In the genomic region with DNA sequence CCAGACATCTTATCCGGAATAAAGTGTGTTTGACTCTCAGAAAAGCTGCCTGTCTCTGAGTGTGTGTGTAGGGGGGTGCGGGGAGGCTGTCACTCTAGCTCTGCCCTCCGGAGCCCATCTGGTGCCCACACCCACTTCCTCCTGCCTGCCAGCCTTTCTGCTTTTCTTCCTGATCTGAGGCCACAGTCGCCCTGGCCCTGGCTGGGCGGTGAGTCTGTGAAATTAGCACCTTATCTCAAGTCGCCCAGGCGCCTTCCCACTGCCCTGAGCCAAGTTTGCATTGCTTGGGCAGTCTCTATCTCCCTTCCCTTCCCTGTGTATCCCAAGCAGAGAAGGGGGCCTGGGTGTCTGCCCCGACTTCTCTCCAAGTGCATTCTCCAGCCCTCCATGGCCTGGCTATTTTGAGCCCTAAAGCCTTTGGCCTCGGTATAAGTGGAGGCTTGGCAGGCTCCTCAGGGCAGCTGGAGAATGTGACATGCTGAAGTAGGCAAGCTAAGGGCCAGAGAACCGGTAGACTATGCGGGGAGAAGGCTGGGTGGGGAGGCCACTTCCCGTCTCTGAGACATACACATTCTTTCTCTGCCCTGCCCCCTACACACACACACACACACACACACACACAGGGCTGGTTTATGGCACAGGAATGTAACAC, we compare ENCODE assay signal across 7 mouse cellular contexts. TPM values are rescaled to one million over a fixed set of nuclear protein-coding genes. Genes with fewer than 3 reads are reported as not detected.
DNase-seq lines count a peak whose midpoint lies in the region; ATAC-seq lines count a peak whose summit lies in the region.

No protein-coding gene starts in this region.

- 38% methylated on average over 12 of the region's 12 CpGs for WGBS in embryonic facial prominence, embryonic 12.5 days
- 1% methylated on average over 12 of the region's 12 CpGs for WGBS in heart, embryonic 12.5 days

- peaks cover 16% of the 10 kb centered on the region; the same call in 1 of the 2 replicates for H3K36me3 ChIP-seq in embryonic facial prominence, embryonic 12.5 days
- peaks cover 18% of the 10 kb centered on the region for H3K36me3 ChIP-seq in heart, embryonic 12.5 days

- no peak overlapping the region for H3K4me3 ChIP-seq in embryonic facial prominence, embryonic 12.5 days
- H3K4me3 ChIP-seq in heart, embryonic 12.5 days: no peak overlapping the region; the same call in 1 of the 2 replicates

- H3K9ac ChIP-seq in embryonic facial prominence, embryonic 12.5 days: no peak overlapping the region
- peak overlapping the region; percentile 72 for H3K9ac ChIP-seq in heart, embryonic 12.5 days

- no peaks in the 10 kb centered on the region for H3K9me3 ChIP-seq in embryonic facial prominence, embryonic 12.5 days
- no peaks in the 10 kb centered on the region for H3K9me3 ChIP-seq in heart, embryonic 12.5 days (replicated peaks)

- H3K4me2 ChIP-seq in embryonic facial prominence, embryonic 12.5 days (replicated peaks): 0 out of 2 replicates have a peak overlapping the region, but pooled peaks have one; percentile 9
- peak overlapping the region; percentile 28 for H3K4me2 ChIP-seq in heart, embryonic 12.5 days

- peak overlapping the region; percentile 86 for H3K27ac ChIP-seq in embryonic facial prominence, embryonic 12.5 days
- peak overlapping the region; percentile 99 for H3K27ac ChIP-seq in heart, embryonic 12.5 days (ENCODE audit: poor library complexity, severe bottlenecking)

- DNase-seq in ES-CJ7 (ENCODE audit: low read depth, low spot score) (peak; percentile 37), adipocyte (ENCODE audit: low spot score) (peak; percentile 58)
- DNase-seq in kidney, postnatal 10 days: peak; percentile 74
- peak; percentile 89 for DNase-seq in lung, postnatal 36 days
- peak; percentile 79 to 93 for DNase-seq in spleen, postnatal 10 days (ENCODE audit: low spot score in 2 of 2)

- 0 out of 2 replicates have a peak, but pooled peaks have one; percentile 38 for ATAC-seq in embryonic facial prominence, embryonic 12.5 days (ENCODE audit: insufficient number of reproducible peaks, insufficient read depth, low FRiP score, low TSS enrichment)
- ATAC-seq in heart, embryonic 12.5 days (ENCODE audit: insufficient number of reproducible peaks, low FRiP score): peak; percentile 76

- peaks cover 31% of the 10 kb centered on the region for H3K4me1 ChIP-seq in embryonic facial prominence, embryonic 12.5 days
- peaks cover 74% of the 10 kb centered on the region for H3K4me1 ChIP-seq in heart, embryonic 12.5 days (replicated peaks)

- no peaks in the 10 kb centered on the region for H3K27me3 ChIP-seq in embryonic facial prominence, embryonic 12.5 days
- H3K27me3 ChIP-seq in heart, embryonic 12.5 days (replicated peaks): no peaks in the 10 kb centered on the region

RNA-seq across cellular contexts. Expression of a gene that starts 6.0 kb away (rescaled TPM):
- 9.4 and 9.5 TPM in 2 replicates for polyA plus RNA-seq in embryonic facial prominence, embryonic 12.5 days (2016; fragmentation: Nextera tagmentation; extraction: Ambion mirVana)
- 17.5 and 18.1 TPM in 2 replicates for polyA plus RNA-seq in heart, embryonic 12.5 days (2016; fragmentation: Nextera tagmentation; extraction: Ambion mirVana)

RNA-seq across cellular contexts. Expression of a gene that starts 14.4 kb away (rescaled TPM):
- polyA plus RNA-seq in embryonic facial prominence, embryonic 12.5 days (2016; fragmentation: Nextera tagmentation; extraction: Ambion mirVana): 0.15 TPM in 1 of 2 replicates, not detected in the other
- polyA plus RNA-seq in heart, embryonic 12.5 days (2016; fragmentation: Nextera tagmentation; extraction: Ambion mirVana): not detected in 2 replicates

RNA-seq across cellular contexts. Expression of a gene that starts 18.6 kb away (rescaled TPM):
- 43.4 and 45.6 TPM in 2 replicates for polyA plus RNA-seq in embryonic facial prominence, embryonic 12.5 days (2016; fragmentation: Nextera tagmentation; extraction: Ambion mirVana)
- polyA plus RNA-seq in heart, embryonic 12.5 days (2016; fragmentation: Nextera tagmentation; extraction: Ambion mirVana): 27.2 and 30.4 TPM in 2 replicates

RNA-seq across cellular contexts. Expression of a gene that starts 23.3 kb away (rescaled TPM):
- 37.8 and 42.8 TPM in 2 replicates for polyA plus RNA-seq in embryonic facial prominence, embryonic 12.5 days (2016; fragmentation: Nextera tagmentation; extraction: Ambion mirVana)
- polyA plus RNA-seq in heart, embryonic 12.5 days (2016; fragmentation: Nextera tagmentation; extraction: Ambion mirVana): 36.2 and 37.3 TPM in 2 replicates

RNA-seq across cellular contexts. Expression of a gene that starts 31.4 kb away (rescaled TPM):
- polyA plus RNA-seq in embryonic facial prominence, embryonic 12.5 days (2016; fragmentation: Nextera tagmentation; extraction: Ambion mirVana): 45.7 and 46.0 TPM in 2 replicates
- 20.8 and 21.3 TPM in 2 replicates for polyA plus RNA-seq in heart, embryonic 12.5 days (2016; fragmentation: Nextera tagmentation; extraction: Ambion mirVana)

Comparison
In these comparisons a context has a peak if more than half of its experiments do, and no peak if none do; other contexts are left out.
1. DNase-seq: peak in every context shown above with its lines; median percentile 89 in lung, postnatal 36 days; 86 in spleen, postnatal 10 days; 74 in kidney, postnatal 10 days; 58 in adipocyte; 37 in ES-CJ7.